Mouse (Mus musculus) right cerebral cortex, postnatal 25 days (tissue): ENCODE results near the gene Strn.
"Not testable (repeated sequence)": the region's sequence is repeated elsewhere in the genome, so short reads cannot be mapped to it uniquely, and the experiment has no call there.

Experiments used
- DNase-seq: peaks from one replicate; pipeline ENCODE4 v3.0.0; 2022

The Strn gene

DNA sequence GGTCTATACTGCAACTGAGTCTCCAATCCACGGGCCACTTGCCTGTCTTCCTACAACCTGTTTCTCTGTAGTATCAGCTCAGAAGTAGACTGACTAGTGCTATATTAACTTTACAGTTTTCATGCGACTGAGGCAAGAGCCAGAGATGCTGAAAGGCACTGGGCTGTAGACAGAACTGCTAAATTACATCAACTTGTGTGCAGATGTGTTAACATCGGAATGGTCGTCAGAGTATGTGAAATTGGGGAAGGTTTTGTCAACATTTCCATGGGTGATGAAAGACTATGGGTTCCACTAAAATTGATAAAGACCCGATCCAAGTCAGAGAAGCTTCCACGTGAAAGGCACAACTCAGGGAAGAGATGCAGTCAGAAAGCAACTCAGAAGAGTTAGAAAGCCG is 34.0 kb downstream of the Strn start:
- DNase-seq = no peak

DNA sequence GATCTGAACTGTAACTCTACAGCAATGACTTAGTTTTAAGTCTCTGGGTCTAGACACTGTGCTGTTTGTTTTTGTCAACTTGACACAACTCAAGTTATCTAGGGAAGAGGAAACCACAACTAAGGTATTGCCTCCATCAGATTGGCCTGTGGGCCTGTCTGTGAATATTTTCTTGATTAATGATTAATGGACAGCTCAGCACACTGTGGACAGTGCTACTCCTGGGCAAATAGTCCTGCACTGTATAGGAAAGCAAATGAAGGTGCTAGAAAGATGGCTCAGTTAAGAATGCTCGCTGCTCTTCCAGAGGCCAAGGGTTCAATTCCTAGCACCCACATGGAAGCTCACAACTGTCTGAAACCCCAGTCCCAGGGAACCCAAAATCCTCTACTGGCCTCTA is 38.0 kb downstream of the Strn start:
- DNase-seq = no peak

- DNase-seq = no peak
Observed at GRCm38 (mm10) chr17:78697462-78697861, 39.5 kb downstream of the Strn start.

- no peak for DNase-seq
Observed at GRCm38 (mm10) chr17:78696922-78697321, 40.1 kb downstream of the Strn start.

DNA sequence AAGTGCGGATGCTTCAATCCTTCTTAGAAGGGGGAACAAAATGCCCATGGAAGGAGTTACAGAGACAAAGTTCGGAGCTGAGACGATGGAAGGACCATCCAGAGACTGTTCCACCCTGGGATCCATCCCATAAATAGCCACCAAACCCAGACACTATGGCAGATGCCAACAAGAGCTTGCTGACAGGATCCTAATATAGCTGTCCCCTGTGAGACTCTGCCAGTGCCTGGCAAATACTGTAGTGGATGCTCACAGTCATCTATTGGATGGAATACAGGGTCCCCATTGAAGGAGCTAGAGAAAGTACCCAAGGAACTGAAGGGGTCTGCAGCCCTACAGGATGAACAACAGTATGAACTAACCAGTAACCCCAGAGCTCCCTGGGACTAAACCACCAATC is 47.8 kb downstream of the Strn start:
- DNase-seq = not testable (repeated sequence)

GRCm38 (mm10) chr17:78687971-78688370 is 49.0 kb downstream of the Strn start:
- DNase-seq = no peak

- DNase-seq = no peak
Observed at GRCm38 (mm10) chr17:78685004-78685403, 52.0 kb downstream of the Strn start.

DNA sequence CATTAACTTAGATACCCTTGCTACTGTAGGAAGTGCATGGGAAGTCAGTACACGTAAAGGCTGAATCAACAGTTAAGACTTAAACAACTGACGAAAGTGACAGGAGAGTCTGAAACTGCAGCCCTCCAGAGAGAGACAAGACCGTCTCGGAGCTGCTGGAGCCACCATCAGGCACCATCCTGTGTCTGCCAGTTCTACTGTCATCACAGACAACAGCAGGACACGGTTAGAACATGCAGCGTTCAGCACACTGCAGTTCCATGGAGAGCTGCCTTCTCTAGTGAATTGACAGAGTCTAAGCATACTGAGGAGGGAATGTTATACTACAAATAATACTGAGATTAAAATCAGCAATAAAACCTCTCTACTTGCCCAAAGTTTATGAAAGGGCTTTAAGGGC is 54.6 kb downstream of the Strn start:
- DNase-seq = no peak

DNA sequence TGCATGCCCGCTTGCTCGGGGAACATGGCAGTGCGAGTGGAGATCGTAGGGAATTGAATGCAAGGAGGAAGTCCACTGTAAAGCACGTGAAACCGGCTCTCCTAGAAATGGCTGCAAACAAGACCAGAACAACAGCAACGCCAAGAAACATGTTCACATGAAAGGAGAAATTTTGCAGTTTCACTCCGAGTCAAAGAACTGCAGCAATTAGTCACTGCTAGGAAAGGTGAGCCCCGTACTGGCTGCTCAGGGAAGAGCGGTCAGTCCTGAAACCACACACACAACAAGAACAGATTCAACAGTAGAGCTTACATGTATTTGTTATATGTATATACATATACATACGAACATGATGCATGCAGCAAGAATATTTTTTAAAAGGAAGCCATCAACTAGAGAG is 57.5 kb downstream of the Strn start:
- DNase-seq = no peak

DNA sequence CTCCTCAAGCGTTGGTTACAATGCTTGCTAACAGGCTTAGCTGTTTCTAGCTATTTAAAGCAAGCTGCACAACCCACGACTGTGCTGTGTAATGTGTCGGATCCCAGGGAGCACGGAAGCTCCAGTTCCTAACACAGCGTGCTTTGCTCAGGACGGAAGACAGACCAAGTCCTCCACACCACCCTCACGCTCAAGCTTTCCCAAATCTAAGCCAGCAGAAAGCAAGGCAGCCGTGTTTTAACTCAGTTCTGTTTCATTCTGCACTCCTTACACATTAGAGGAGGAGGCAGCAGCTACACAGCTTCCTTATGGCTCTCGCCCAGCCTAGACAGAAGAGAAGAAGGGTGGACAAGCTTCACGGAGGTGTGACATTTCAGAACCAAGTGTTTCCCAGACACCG is 60.2 kb downstream of the Strn start:
- peak; percentile 23 for DNase-seq

GRCm38 (mm10) chr17:78664962-78665545 is 71.9 kb downstream of the Strn start:
- no peak for DNase-seq

GRCm38 (mm10) chr17:78654841-78655240 is 82.2 kb downstream of the Strn start:
- DNase-seq = no peak

DNA sequence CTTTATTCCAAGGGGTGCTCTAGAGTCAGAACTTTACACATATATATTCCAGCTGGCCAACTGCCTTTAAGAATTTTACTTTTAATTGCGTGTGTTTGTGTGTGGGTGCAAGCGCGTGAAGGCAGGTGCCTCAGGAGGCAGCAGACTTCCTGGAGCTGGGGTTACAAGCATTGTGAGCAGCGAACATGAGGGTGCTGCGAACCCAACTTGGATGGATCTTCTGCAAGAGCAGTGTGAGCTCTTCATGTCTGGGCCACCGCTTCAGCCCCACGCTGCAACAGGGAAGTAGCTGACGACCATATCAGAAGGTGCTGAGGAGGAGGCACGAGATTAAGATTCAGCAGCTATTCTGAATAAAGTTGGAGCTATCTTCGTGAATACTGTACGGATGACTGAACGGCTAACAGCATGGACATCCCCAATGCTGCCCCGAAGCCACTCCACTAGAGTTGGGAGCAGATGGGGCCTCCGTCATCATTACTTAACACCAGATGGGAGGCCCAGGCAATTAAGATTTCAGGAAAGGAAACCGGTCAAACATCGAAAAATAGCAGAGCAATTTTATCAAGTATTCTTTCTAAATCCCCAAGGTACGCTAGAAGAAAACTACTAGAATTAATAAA is 93.0 kb downstream of the Strn start:
- no peak for DNase-seq

DNA sequence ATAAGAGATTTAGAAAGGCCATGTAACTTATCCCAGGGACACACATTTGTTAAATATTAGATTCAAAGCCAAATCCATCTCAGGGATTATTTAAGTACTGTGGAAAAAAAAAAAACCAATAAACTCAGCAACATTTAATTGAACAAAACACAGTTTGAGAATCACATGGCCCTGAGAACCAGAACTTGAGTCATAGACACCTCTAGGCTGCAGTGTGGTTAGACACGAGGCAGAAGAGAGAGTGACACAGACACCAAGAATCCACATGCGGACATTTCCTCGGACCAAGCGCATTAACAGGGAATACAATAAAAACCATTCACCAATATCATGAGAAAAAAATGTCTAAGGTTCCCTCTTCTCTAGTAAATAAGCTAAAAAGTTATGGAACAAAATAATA is 94.7 kb downstream of the Strn start:
- no peak for DNase-seq

GRCm38 (mm10) chr17:78640387-78640786 is 96.6 kb downstream of the Strn start:
- no peak for DNase-seq

DNA sequence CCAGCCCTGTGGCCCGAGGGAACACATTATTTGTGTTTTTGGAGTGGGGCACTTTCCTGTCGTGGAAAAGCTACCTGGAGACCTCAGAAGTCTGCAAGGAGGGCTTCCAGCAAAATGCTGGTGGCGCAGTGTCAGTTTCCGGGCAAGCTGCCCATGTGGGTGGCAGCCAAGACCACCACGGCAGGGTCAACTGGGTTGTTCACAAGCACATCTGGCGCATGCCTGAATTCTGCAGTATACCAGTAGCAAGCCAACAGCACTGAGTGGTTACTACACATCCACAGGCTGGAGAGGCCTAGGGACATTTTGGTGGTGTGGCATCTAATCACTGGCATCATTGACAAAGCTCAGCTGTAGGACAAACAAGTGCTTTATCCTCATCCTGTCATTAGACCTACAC is 97.9 kb downstream of the Strn start:
- no peak for DNase-seq

DNA sequence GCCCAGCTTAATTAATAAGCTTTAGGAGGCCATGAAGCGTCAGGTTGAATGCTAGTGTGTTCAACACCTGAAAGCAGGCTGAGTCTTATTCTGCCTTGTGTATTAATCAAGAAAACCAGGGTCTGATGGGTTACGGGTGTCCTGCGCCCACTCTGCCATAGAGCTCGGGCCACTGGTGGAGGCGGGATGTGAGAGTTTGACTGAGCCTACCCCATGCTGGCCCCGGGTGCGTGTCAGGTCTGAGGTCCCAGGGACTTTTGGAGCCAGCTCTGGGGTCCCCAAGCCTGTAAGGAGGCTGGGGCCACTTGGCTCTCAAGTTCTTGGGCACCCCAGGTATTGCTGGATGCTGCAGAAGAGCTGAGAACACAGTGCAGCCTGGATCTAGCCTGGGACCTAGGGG is 99.9 kb downstream of the Strn start:
- no peak for DNase-seq

- no peak for DNase-seq
Observed at GRCm38 (mm10) chr17:78635616-78636015, 101.4 kb downstream of the Strn start.

GRCm38 (mm10) chr17:78624941-78625340 is 112.1 kb downstream of the Strn start:
- DNase-seq = no peak

DNA sequence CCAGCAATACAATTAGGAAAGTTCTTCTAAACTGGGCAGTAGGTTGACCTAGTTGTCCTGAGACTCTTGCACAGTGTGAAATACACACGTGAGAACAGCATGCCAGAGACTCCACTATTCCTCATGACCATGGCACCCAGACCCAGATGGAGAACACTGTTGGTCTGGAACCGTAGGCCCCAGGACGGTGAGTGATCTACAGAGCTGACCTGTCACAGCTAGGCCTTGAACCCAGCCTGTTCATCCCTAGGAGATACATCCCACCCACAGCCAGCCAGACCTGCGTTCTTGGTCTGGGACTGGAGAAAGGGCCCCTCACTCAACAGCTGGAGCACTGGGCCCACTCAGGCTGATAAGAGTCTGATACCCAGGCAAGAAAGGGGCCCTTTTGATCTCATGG is 115.1 kb downstream of the Strn start:
- DNase-seq = no peak

DNA sequence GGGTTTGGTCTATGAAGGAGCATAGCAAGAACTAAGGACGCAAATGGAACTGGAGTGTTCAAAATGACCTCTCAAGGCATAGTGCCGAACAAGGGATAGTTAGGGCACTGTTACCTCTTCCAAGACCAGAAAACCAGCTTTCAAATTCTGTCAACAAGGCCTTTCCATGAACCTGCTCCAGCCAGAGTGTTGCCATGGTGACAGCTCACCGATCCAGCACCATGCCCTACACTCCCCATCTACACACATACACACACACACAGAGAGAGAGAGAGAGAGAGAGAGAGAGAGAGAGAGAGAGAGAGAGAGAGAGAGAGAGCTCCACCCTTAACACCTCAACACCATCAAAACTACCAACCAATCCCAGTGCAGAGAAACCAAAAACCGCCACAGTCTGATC is 116.3 kb downstream of the Strn start:
- DNase-seq = no peak

GRCm38 (mm10) chr17:78619981-78620380 is 117.0 kb downstream of the Strn start:
- DNase-seq = no peak

GRCm38 (mm10) chr17:78618164-78618693 is 118.8 kb downstream of the Strn start:
- no peak for DNase-seq

DNA sequence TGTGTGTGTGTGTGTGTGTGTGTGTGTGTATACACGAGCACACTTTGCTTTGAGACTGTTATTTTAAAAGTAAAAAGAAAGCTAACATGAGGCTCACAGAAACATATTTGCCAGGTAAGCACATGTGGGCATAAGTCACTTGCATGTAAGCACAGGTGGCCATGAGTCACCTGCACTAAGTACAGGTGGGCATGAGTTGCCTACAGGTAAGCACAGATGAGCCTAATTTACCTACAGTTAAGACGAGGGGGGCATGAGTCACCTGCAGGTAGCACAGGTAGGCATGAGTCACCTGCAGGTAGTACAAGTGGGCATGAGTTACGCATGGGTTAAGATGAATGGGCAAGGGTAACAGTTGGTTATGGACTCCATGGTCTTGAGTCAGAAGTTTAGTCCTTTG is 121.9 kb downstream of the Strn start:
- DNase-seq = no peak

DNA sequence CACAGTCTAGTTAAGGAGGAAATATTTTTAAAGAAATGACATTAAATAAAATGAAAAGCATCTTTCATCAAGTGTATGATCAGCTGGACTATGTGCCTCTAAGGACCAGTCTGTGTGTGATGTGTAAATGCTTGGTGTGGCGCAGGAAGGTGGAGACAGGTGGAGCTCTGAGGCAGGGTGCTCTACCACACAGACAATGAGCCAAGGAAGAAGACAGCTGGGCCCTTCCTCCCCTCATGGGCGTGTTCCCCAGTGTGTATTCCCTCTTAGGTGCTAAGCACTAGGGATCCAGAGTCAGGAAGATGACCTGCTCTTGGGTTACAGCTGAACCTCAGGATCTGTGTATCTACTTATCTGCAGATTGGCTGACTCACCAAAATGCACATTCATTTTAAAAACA is 122.5 kb downstream of the Strn start:
- no peak for DNase-seq
